Mouse (Mus musculus): ENCODE results near the gene Gm27029.
A peak's percentile ranks its signal among the peaks of the same experiment; 100 is the strongest.
"Not testable (repeated sequence)": the region's sequence is repeated elsewhere in the genome, so short reads cannot be mapped to it uniquely, and the experiment has no call there.

The Gm27029 gene

GRCm38 (mm10) chr11:101455627-101456026 is 31.0 kb upstream of the Gm27029 start:
- no peak for DNase-seq (ENCODE audit: low spot score)

- DNase-seq (ENCODE audit: low spot score), result no peak
Measured at GRCm38 (mm10) chr11:101454702-101455101, 30.1 kb upstream of the Gm27029 start.

- DNase-seq (ENCODE audit: low spot score), result no peak
Measured at GRCm38 (mm10) chr11:101452093-101452774, 27.6 kb upstream of the Gm27029 start.

GRCm38 (mm10) chr11:101451536-101451935 is 26.9 kb upstream of the Gm27029 start:
- no peak for DNase-seq (ENCODE audit: low spot score)

- DNase-seq (ENCODE audit: low spot score), result no peak
Measured at GRCm38 (mm10) chr11:101450394-101450793, 25.8 kb upstream of the Gm27029 start.

GRCm38 (mm10) chr11:101449596-101449995 is 25.0 kb upstream of the Gm27029 start:
- not testable (repeated sequence) for DNase-seq (ENCODE audit: low spot score)

- DNase-seq (ENCODE audit: low spot score), result no peak
Measured at GRCm38 (mm10) chr11:101448899-101449298, 24.3 kb upstream of the Gm27029 start.

- DNase-seq (ENCODE audit: low spot score), result peak; percentile 78
Measured at GRCm38 (mm10) chr11:101448274-101448746, 23.7 kb upstream of the Gm27029 start, which contains the start of gene Ifi35. TSS of gene Ifi35 (plus strand) at chr11:101448407.

GRCm38 (mm10) chr11:101447786-101448185 is 23.2 kb upstream of the Gm27029 start:
- DNase-seq (ENCODE audit: low spot score), result no peak

- DNase-seq (ENCODE audit: low spot score), result not testable (repeated sequence)
Measured at GRCm38 (mm10) chr11:101446860-101447259, 22.3 kb upstream of the Gm27029 start.

GRCm38 (mm10) chr11:101446319-101446718 is 21.7 kb upstream of the Gm27029 start:
- DNase-seq (ENCODE audit: low spot score), result no peak

GRCm38 (mm10) chr11:101442760-101443159 is 18.2 kb upstream of the Gm27029 start:
- no peak for DNase-seq (ENCODE audit: low spot score)

- DNase-seq (ENCODE audit: low spot score), result peak; percentile 91
Measured at GRCm38 (mm10) chr11:101442127-101442693, 17.6 kb upstream of the Gm27029 start, which contains the start of gene Rpl27. TSS of gene Rpl27 (plus strand) at chr11:101442298.

GRCm38 (mm10) chr11:101441450-101442126 is 17.0 kb upstream of the Gm27029 start:
- not testable (repeated sequence) for DNase-seq (ENCODE audit: low spot score)

GRCm38 (mm10) chr11:101438006-101438405 is 13.4 kb upstream of the Gm27029 start:
- DNase-seq (ENCODE audit: low spot score), result not testable (repeated sequence)

- no peak for DNase-seq (ENCODE audit: low spot score)
Measured at GRCm38 (mm10) chr11:101436916-101437315, 12.3 kb upstream of the Gm27029 start.

- no peak for DNase-seq (ENCODE audit: low spot score)
Measured at GRCm38 (mm10) chr11:101435831-101436230, 11.2 kb upstream of the Gm27029 start.

GRCm38 (mm10) chr11:101433396-101433795 is 8.8 kb upstream of the Gm27029 start:
- DNase-seq (ENCODE audit: low spot score), result no peak

- DNase-seq (ENCODE audit: low spot score), result no peak
Measured at GRCm38 (mm10) chr11:101431327-101431726, 6.7 kb upstream of the Gm27029 start.

GRCm38 (mm10) chr11:101426165-101426564 is 1.6 kb upstream of the Gm27029 start:
- no peak for DNase-seq (ENCODE audit: low spot score)

GRCm38 (mm10) chr11:101424925-101425813 is 573 bp upstream of the Gm27029 start, which contains the start of the genes Rundc1 and Ptges3l:
TSS of gene Rundc1 (plus strand) at chr11:101425085.
TSS of gene Ptges3l (minus strand) at chr11:101425333.
- DNase-seq (ENCODE audit: low spot score), result peak; percentile 100

- no peak for DNase-seq (ENCODE audit: low spot score)
Measured at GRCm38 (mm10) chr11:101420148-101420547, 4.4 kb downstream of the Gm27029 start.

All from testis, postnatal 10 days (tissue).